Mouse (Mus musculus): ENCODE data around the gene Vmn1r226.

Vmn1r226 gene

DNA sequence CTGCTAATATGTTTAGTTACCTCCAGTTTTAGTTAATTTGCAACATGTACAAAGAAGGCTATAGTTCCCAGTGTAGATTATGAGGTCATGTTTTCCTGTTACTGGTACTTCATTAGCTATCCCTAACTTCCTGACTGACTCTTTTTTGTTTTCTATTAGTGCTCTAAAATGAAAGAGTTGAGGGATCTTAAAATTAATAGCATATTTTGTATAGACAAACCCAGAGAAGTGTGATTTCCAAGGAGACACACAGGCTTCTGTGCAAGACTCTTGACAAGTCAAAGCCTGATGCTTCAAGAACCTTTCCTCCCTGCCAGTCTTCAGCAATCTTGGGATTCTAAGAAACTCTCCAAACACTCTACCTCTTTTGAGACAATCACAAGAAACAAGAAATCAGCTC, at the start of gene Vmn1r226:
Gene Vmn1r226, plus strand, starts transcription at position 301 of the 400 bp plus-strand sequence.
- DNase-seq (ENCODE audit: extremely low read depth, low read depth): no peak

GRCm38 (mm10) chr17:20729543-20729942, 46.9 kb downstream of the Vmn1r226 start, which contains the start of gene Vmn1r227:
TSS of gene Vmn1r227 (plus strand) at chr17:20729843.
- no peak for DNase-seq (ENCODE audit: extremely low read depth, low read depth)

Data from MEL-GATA-1-ER (cell line).